In genomic region chr12:110485585-110486331, GRCm38 (mm10) we compare ENCODE assay signal across 8 mouse cellular contexts. TPM values are rescaled to one million over a fixed set of nuclear protein-coding genes. Genes with fewer than 3 reads are reported as not detected.
A peak's percentile ranks its signal among the peaks of the same experiment; 100 is the strongest.
DNase-seq lines count a peak whose midpoint lies in the region; ATAC-seq lines count a peak whose summit lies in the region.

No protein-coding gene starts in this region.

- ATAC-seq in inflammation-experienced regulatory T-cells, adult 6 months = peak; percentile 84
- ATAC-seq in megakaryocyte-erythroid progenitor cell, adult 5-6 weeks (replicated peaks; ENCODE audit: low FRiP score, low TSS enrichment, poor library complexity, severe bottlenecking) = peak; percentile 84

- peak; percentile 89 to 97 for DNase-seq in adrenal gland, adult (ENCODE audit: inconsistent age in 2 of 2, low spot score in 1 of 2)
- DNase-seq in embryo, embryonic 10.5 days (ENCODE audit: low spot score) = peak; percentile 92
- DNase-seq in gastrocnemius, postnatal 14 days = peak; percentile 77
- DNase-seq in left cerebral cortex, postnatal 10 days (ENCODE audit: extremely low spot score in 1 of 2, low spot score in 2 of 2) = peak; percentile 85 to 89
- peak; percentile 77 for DNase-seq in right cerebral cortex, postnatal 25 days
- peak; percentile 75 to 78 for DNase-seq in urinary bladder, postnatal 4 days (ENCODE audit: low spot score in 2 of 2)

- intact Hi-C loops in gastrocnemius, postnatal 14 days (cut with DNase I; ENCODE audit: low total_unique reads) = no loop called here
- intact Hi-C loops in left cerebral cortex, postnatal 10 days (cut with DNase I) = no loop called here

RNA-seq across cellular contexts. Expression of gene Ppp2r5c, which starts 38.8 kb away (rescaled TPM):
- 10 to 100 TPM; 60.2 to 61.9 TPM for total RNA-seq in gastrocnemius, postnatal 14 days (2021)
- polyA plus RNA-seq in inflammation-experienced regulatory T-cells, adult 6 months (2017; shearing (Covaris generic)) = 100 to 1,000 TPM; 506 to 623 (median 523) TPM
- total RNA-seq in left cerebral cortex, postnatal 10 days (2021) = 100 to 1,000 TPM; 237 to 246 TPM
- 99.2 and 117 TPM in 2 replicates for total RNA-seq in megakaryocyte-erythroid progenitor cell, adult 5-6 weeks (2014; fragmentation: Nextera tagmentation)
- total RNA-seq in megakaryocyte-erythroid progenitor cell, adult 5-6 weeks (2017) = 223 and 234 TPM in 2 replicates

Comparison
In these comparisons a context has a peak if more than half of its experiments do, and no peak if none do; other contexts are left out.
1. Peak in every context shown above with its lines: DNase-seq and ATAC-seq.